Mouse (Mus musculus): ENCODE data around the gene Rhoa. TPM values are rescaled to one million over a fixed set of nuclear protein-coding genes. Genes with fewer than 3 reads are reported as not detected.
"Not testable (repeated sequence)": the region's sequence is repeated elsewhere in the genome, so short reads cannot be mapped to it uniquely, and the experiment has no call there.

The Rhoa gene
- total RNA-seq, 2 experiments from 2014 or later, result 363 to 383 TPM

- not testable (repeated sequence) for DNase-seq
Observed at GRCm38 (mm10) chr9:108287526-108288238, 18.2 kb upstream of the Rhoa start.

- DNase-seq, result no peak
Observed at GRCm38 (mm10) chr9:108289347-108289746, 16.6 kb upstream of the Rhoa start.

- DNase-seq, result peak; percentile 90 to 92
Observed at GRCm38 (mm10) chr9:108290016-108290750, 15.7 kb upstream of the Rhoa start, which contains the start of gene Nicn1. Gene Nicn1, plus strand, starts transcription at chr9:108290429.

- no peak for DNase-seq
Observed at GRCm38 (mm10) chr9:108290773-108291172, 15.2 kb upstream of the Rhoa start.

GRCm38 (mm10) chr9:108296453-108297355 lies 9.2 kb upstream of the Rhoa start, which contains the start of gene Amt:
Gene Amt, plus strand, starts transcription at chr9:108296853.
- DNase-seq, result peak in 1 of 2 experiments; percentile 18

GRCm38 (mm10) chr9:108301853-108302252 lies 4.1 kb upstream of the Rhoa start:
- DNase-seq, result no peak

- no peak for DNase-seq
Observed at GRCm38 (mm10) chr9:108304716-108305115, 1.2 kb upstream of the Rhoa start.

- DNase-seq, result no peak
Observed at GRCm38 (mm10) chr9:108305170-108305569, 759 bp upstream of the Rhoa start.

- peak; percentile 90 to 94 for DNase-seq
Observed at GRCm38 (mm10) chr9:108306571-108306980, 647 bp downstream of the Rhoa start.

GRCm38 (mm10) chr9:108307021-108307807 lies 1.3 kb downstream of the Rhoa start:
- DNase-seq, result no peak

GRCm38 (mm10) chr9:108308141-108308540 lies 2.2 kb downstream of the Rhoa start:
- no peak for DNase-seq

- DNase-seq, result peak in 1 of 2 experiments; percentile 37
Observed at GRCm38 (mm10) chr9:108317572-108317971, 11.6 kb downstream of the Rhoa start.

GRCm38 (mm10) chr9:108318462-108318861 lies 12.5 kb downstream of the Rhoa start:
- DNase-seq, result no peak

GRCm38 (mm10) chr9:108322054-108322453 lies 16.1 kb downstream of the Rhoa start:
- DNase-seq, result not testable (repeated sequence)

- DNase-seq, result no peak
Observed at GRCm38 (mm10) chr9:108324784-108325183, 18.9 kb downstream of the Rhoa start.

GRCm38 (mm10) chr9:108325811-108326210 lies 19.9 kb downstream of the Rhoa start:
- DNase-seq, result no peak

- no peak for DNase-seq
Observed at GRCm38 (mm10) chr9:108337848-108338550, 32.1 kb downstream of the Rhoa start.

- DNase-seq, result no peak
Observed at GRCm38 (mm10) chr9:108338551-108338885, 32.6 kb downstream of the Rhoa start.

- DNase-seq, result peak; percentile 94 to 96
Observed at GRCm38 (mm10) chr9:108338886-108339781, 33.2 kb downstream of the Rhoa start, which contains the start of gene Gpx1. Gene Gpx1, plus strand, starts transcription at chr9:108338903.

GRCm38 (mm10) chr9:108339886-108340257 lies 33.9 kb downstream of the Rhoa start:
- DNase-seq, result peak; percentile 39 to 44
